Mouse (Mus musculus) limb, embryonic 12.5 days (tissue): ENCODE measurements around the gene Ralgds. TPM values are rescaled to one million over a fixed set of nuclear protein-coding genes. Genes with fewer than 3 reads are reported as not detected.

ENCODE experiments used
- ATAC-seq: fragments of 200-750 bp; cut with Nextera tagmentation; 2 replicates; pipeline ENCODE4 v1.8.0; 2017; ENCODE audit warnings: low read depth, moderate TSS enrichment; ENCODE audit not compliant: insufficient number of reproducible peaks, insufficient read depth, low FRiP score, low TSS enrichment
- H3K27ac ChIP-seq: fragments of 300-500 bp; sonication (generic); 2 replicates; pipeline ENCODE4 v1.5.1; 2016; ENCODE audit warnings: mild to moderate bottlenecking, moderate library complexity
- H3K27me3 ChIP-seq: fragments of 300-500 bp; sonication (generic); 2 replicates; pipeline ENCODE4 v1.6.1; 2016; ENCODE audit warnings: mild to moderate bottlenecking, moderate library complexity
- H3K36me3 ChIP-seq: fragments of 300-500 bp; sonication (generic); 2 replicates; pipeline ENCODE4 v1.6.1; 2016; ENCODE audit warnings: mild to moderate bottlenecking, moderate library complexity
- H3K4me1 ChIP-seq: fragments of 300-500 bp; sonication (generic); replicated peaks from 2 replicates; pipeline ENCODE4 v1.6.1; 2016
- H3K4me2 ChIP-seq: fragments of 300-500 bp; sonication (generic); 2 replicates; pipeline ENCODE4 v1.6.1; 2016; ENCODE audit warnings: mild to moderate bottlenecking, moderate library complexity
- H3K4me3 ChIP-seq: fragments of 300-500 bp; sonication (generic); replicated peaks from 2 replicates; pipeline ENCODE4 v1.5.1; 2016; ENCODE audit warnings: mild to moderate bottlenecking
- H3K9ac ChIP-seq: fragments of 300-500 bp; sonication (generic); replicated peaks from 2 replicates; pipeline ENCODE4 v1.6.1; 2016; ENCODE audit warnings: mild to moderate bottlenecking, moderate library complexity
- H3K9me3 ChIP-seq: fragments of 300-500 bp; sonication (generic); 2 replicates; pipeline ENCODE4 v1.6.1; 2016; ENCODE audit warnings: mild to moderate bottlenecking, moderate library complexity
- WGBS: fragments of 180-500 bp; shearing (Covaris S2); methylation state at CpG from one replicate; pipeline ENCODE4 v1.1.7; 2016; 5-methylcytosine and 5-hydroxymethylcytosine counted together
- polyA plus RNA-seq: library from polyadenylated mRNA; unstranded; fragments of >200 nt; fragmentation: Nextera tagmentation; extraction: Ambion mirVana; gene quantifications from 2 replicates; pipeline ENCODE4 v1.2.1, GENCODE M21; 2016

The Ralgds gene
- polyA plus RNA-seq, 1 experiment from 2014 or later = 42.7 TPM

DNA sequence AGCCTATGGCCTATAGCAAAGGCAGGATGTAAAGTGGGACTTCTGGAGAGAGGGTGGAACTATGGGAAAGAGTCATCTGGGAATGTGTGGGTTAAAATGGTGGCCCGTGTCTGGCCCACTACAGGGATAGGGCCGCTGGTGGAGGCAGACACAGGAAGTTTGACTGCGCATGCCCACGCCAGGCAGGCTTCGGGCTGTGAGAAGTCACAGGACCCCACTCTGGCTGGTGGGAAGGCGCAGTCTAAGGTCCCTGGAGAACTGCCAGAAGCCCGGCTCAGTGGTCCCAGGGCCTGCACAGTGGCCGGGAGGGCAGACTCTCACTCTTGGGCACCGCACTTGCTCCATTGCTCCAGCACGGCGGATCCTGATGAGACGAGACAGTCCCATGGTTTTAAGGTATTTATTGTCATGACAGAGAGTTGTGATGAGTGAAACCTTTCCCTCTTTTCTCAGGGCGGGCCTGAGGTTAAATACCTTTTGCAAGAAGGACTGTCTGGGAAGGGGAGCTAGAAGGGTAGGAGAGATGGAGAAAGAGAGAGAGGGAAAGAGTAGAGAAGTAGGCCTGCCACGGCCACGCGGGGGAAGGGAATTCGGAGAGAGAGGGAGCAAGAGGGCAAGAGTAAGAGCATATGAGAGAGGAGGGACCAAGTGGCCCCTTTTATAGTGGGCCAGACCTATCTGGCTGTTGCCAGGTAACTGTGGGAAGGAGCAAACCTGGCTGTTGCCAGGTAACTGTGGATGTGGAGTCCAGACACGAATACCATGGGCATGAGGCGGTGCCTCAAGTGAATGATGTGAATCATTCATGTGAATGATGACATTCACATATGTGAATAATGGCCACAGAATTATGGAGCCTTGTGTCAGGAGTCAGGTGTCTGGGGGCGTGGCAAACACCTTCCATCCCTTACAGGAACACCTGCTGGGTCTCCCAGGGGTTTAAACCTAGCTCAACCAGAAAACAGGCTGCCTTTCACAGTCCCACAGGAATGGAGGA lies 33.4 kb upstream of the Ralgds start:
- no peaks in the 10 kb centered on the region for H3K27me3 ChIP-seq

GRCm38 (mm10) chr2:28483861-28484260 lies 29.1 kb upstream of the Ralgds start:
- no peaks in the 10 kb centered on the region for H3K9me3 ChIP-seq
- H3K9ac ChIP-seq = no peak overlapping the region
- no peak overlapping the region for H3K27ac ChIP-seq
- 70% methylated on average over 2 of the region's 2 CpGs for WGBS
- no peak overlapping the region for H3K4me3 ChIP-seq
- H3K36me3 ChIP-seq = no peaks in the 10 kb centered on the region
- H3K27me3 ChIP-seq = no peaks in the 10 kb centered on the region
- no peak for ATAC-seq
- 0 out of 2 replicates have a peak, but pooled peaks cover 3% of the 10 kb centered on the region for H3K4me1 ChIP-seq
- no peak overlapping the region for H3K4me2 ChIP-seq

More for the DNA sequence above, 33.4 kb upstream of the Ralgds start:
- Histone ChIP-seq H3K4me2 (no peak overlapping the region), H3K9ac (no peak overlapping the region), H3K27ac (peak overlapping the region; percentile 51), H3K4me1 (0 out of 2 replicates have a peak, but pooled peaks cover 3% of the 10 kb centered on the region), H3K36me3 (no peaks in the 10 kb centered on the region), H3K9me3 (no peaks in the 10 kb centered on the region), H3K4me3 (no peak overlapping the region)
- ATAC-seq = no peak
- 76% methylated on average over 20 of the region's 20 CpGs for WGBS

GRCm38 (mm10) chr2:28494521-28494920 lies 18.4 kb upstream of the Ralgds start:
- Histone ChIP-seq H3K4me1 (no peaks in the 10 kb centered on the region), H3K4me3 (no peak overlapping the region), H3K27me3 (no peaks in the 10 kb centered on the region), H3K9ac (no peak overlapping the region), H3K4me2 (no peak overlapping the region), H3K27ac (no peak overlapping the region), H3K36me3 (no peaks in the 10 kb centered on the region), H3K9me3 (no peaks in the 10 kb centered on the region)
- no peak for ATAC-seq
- 85% methylated on average over 2 of the region's 2 CpGs for WGBS

DNA sequence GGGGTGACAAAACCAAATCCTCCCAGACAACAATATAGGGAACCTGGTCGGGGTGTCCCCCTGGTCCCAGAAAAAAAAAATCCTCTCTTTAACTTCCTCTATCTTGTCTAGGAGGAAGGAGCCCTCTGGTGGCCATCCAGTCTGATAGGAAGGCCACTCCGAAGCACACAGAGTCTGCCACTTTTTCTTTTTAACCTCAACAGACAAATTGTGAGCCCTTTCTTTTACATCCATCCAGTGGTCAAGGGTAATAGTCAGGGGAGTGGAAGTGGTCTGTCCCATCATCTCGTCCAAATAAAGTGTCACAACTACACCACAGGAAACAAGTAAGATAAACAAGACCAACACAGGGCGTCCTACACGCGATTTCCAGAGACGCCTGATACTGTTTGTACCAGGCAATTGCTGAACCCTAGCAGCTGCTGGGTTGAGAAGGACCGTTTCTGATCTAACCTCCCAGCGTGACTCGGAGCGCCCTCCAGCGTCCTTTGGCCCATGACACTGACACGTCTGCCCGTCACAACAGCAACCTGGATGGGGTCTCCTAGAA lies 17.6 kb upstream of the Ralgds start:
- no peak for ATAC-seq
- Histone ChIP-seq H3K4me3 (no peak overlapping the region), H3K9ac (no peak overlapping the region), H3K36me3 (no peaks in the 10 kb centered on the region), H3K4me2 (no peak overlapping the region), H3K9me3 (no peaks in the 10 kb centered on the region), H3K27me3 (no peaks in the 10 kb centered on the region), H3K27ac (no peak overlapping the region), H3K4me1 (no peaks in the 10 kb centered on the region)
- WGBS = 87% methylated on average over 14 of the region's 14 CpGs

DNA sequence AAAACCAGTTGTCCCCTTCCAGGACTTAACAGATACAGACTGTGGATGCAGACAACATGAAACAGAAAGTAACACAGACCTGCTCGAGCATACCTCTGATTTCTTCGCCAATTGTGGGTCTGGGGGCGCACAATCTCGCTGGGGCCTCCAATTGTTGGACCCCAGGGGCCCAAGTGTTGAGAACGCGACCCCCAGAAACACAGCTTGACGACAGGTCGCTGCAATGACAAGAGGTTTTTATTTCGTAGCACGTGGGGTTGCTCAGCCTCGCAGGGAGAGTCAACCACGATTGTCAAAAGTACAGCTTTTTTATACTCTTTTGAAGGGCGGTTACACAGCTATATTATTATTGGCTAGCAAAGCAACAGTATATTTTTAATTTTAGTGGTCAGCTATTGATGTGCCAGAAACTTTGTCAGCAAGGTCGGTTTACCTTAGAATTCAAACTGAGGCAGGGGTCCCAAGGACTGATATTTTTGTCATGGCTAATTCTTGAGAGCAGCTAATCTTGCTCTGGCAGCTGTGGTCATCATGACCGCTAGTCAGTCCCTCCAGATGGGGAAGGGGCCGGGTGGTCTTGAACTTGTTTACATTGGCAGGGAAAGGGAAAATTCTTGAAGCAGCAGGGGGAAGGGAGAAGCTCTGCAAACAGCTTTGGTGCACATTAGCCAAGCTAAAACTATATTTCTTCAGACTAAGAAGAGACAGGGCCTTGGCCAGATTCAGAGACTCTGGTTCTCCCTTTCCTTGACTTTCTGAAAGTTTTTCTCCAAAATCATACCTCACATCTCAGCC lies 16.9 kb upstream of the Ralgds start:
- Histone ChIP-seq H3K4me3 (no peak overlapping the region), H3K4me1 (no peaks in the 10 kb centered on the region), H3K27ac (no peak overlapping the region), H3K27me3 (no peaks in the 10 kb centered on the region), H3K9ac (no peak overlapping the region), H3K9me3 (no peaks in the 10 kb centered on the region), H3K4me2 (no peak overlapping the region), H3K36me3 (no peaks in the 10 kb centered on the region)
- ATAC-seq = no peak
- WGBS = 85% methylated on average over 16 of the region's 16 CpGs

DNA sequence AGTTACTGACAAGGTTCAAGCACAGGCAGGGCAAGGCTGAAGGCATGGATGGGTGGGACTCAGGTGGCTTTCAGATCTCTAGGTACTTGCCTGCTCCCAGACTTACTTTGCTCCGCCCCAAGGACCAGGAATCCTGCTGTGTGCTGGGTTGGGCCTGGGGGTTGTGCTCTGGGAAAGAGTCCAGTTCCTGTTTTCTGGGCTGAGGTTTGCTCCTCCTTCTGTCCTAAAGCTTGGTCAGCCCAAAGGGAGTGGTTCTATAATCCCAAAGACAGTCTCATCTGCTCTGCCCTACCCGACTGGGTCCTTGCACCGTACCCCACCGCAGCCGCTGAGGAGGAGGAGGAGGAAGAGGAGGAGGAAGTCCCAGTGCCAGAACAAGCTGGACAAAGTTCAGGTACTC lies 16.3 kb upstream of the Ralgds start, which contains the start of gene Gbgt1:
Gbgt1 (plus strand) TSS at position 221 of the 400 bp plus-strand sequence.
- Histone ChIP-seq H3K4me2 (no peak within 1 kb of the TSS), H3K4me1 (no peaks in the 10 kb centered on the region), H3K4me3 (no peak within 1 kb of the TSS), H3K9me3 (no peaks in the 10 kb centered on the region), H3K9ac (0 out of 2 replicates have a peak within 1 kb of the TSS, but pooled peaks have one; percentile 1), H3K36me3 (no peaks in the 10 kb centered on the region), H3K27ac (no peak within 1 kb of the TSS), H3K27me3 (0 out of 2 replicates have a peak, but pooled peaks cover 4% of the 10 kb centered on the region)
- 86% methylated on average over 5 of the region's 5 CpGs for WGBS
- ATAC-seq = no peak

DNA sequence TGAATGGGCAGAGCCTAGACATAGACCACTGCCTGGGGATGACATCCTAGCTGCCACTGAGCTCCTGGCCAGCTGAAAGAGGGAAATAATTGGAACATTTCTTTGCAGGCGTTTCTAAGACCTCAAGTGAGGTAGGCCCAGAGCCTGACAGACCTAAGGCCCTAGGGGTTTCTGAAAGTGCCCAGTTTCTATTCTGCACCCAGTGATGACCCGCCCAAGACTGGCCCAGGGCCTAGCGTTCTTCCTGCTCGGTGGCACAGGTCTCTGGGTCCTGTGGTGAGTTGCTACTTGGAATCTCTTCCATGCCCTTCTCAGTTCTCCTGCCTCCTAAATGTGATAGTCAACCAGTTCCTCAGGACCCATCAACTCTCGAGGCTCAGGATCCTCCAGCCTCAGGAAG lies 15.4 kb upstream of the Ralgds start:
- Histone ChIP-seq H3K27me3 (0 out of 2 replicates have a peak, but pooled peaks cover 4% of the 10 kb centered on the region), H3K9ac (no peak overlapping the region), H3K27ac (no peak overlapping the region), H3K4me1 (no peaks in the 10 kb centered on the region), H3K4me2 (no peak overlapping the region), H3K9me3 (no peaks in the 10 kb centered on the region), H3K4me3 (no peak overlapping the region), H3K36me3 (no peaks in the 10 kb centered on the region)
- WGBS = 78% methylated on average over 5 of the region's 5 CpGs
- no peak for ATAC-seq

DNA sequence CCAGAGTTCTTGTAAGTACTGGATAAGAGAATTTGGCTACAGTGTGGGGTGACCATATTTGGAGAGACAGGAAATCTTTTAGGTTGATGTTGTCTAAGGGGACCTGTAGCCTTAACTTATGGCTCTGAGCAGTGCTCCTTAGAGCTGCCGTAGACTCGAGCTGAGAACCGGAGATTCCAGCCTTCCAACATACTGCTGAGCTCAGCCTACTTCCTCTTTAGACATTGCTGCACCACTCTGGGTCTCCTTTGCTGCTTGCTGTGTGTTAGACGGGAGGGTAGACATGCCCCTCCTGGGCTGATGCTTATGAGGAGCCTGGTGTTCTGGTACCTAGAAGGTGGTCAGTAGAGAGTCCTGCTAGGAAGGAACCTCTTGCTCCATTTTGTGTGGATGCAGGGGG lies 14.5 kb upstream of the Ralgds start:
- no peak for ATAC-seq
- no peak overlapping the region for H3K4me2 ChIP-seq
- 91% methylated on average over 4 of the region's 4 CpGs for WGBS
- no peak overlapping the region for H3K4me3 ChIP-seq
- H3K27ac ChIP-seq = no peak overlapping the region
- no peaks in the 10 kb centered on the region for H3K4me1 ChIP-seq
- H3K27me3 ChIP-seq = 0 out of 2 replicates have a peak, but pooled peaks cover 4% of the 10 kb centered on the region
- H3K36me3 ChIP-seq = no peaks in the 10 kb centered on the region
- H3K9ac ChIP-seq = no peak overlapping the region
- no peaks in the 10 kb centered on the region for H3K9me3 ChIP-seq

GRCm38 (mm10) chr2:28502987-28503386 lies 9.9 kb upstream of the Ralgds start:
- no peak for ATAC-seq
- Histone ChIP-seq H3K27me3 (0 out of 2 replicates have a peak, but pooled peaks cover 4% of the 10 kb centered on the region), H3K4me3 (no peak overlapping the region)

DNA sequence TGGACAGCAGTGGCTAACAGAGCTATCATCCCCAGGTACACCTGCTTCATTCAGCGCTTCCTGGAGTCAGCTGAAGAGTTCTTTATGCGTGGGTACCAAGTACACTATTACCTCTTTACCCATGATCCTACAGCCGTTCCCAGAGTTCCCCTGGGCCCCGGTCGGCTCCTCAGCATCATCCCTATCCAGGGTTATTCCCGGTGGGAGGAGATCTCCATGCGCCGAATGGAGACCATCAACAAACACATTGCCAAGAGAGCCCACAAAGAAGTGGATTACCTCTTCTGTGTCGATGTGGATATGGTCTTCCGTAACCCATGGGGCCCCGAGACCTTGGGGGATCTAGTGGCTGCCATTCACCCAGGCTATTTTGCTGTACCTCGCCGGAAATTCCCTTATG lies 8.2 kb upstream of the Ralgds start:
- no peak for ATAC-seq
- H3K4me3 ChIP-seq = no peak overlapping the region
- no peak overlapping the region for H3K4me2 ChIP-seq
- H3K36me3 ChIP-seq = no peaks in the 10 kb centered on the region
- no peak overlapping the region for H3K27ac ChIP-seq
- H3K4me1 ChIP-seq = no peaks in the 10 kb centered on the region
- H3K27me3 ChIP-seq = 0 out of 2 replicates have a peak, but pooled peaks cover 4% of the 10 kb centered on the region
- 92% methylated on average over 13 of the region's 13 CpGs for WGBS
- H3K9ac ChIP-seq = no peak overlapping the region
- no peaks in the 10 kb centered on the region for H3K9me3 ChIP-seq

More at GRCm38 (mm10) chr2:28502987-28503386, 9.9 kb upstream of the Ralgds start:
- Histone ChIP-seq H3K36me3 (no peaks in the 10 kb centered on the region), H3K9ac (no peak overlapping the region), H3K27ac (no peak overlapping the region), H3K9me3 (no peaks in the 10 kb centered on the region), H3K4me1 (no peaks in the 10 kb centered on the region), H3K4me2 (no peak overlapping the region)
- WGBS = 87% methylated on average over 10 of the region's 10 CpGs

DNA sequence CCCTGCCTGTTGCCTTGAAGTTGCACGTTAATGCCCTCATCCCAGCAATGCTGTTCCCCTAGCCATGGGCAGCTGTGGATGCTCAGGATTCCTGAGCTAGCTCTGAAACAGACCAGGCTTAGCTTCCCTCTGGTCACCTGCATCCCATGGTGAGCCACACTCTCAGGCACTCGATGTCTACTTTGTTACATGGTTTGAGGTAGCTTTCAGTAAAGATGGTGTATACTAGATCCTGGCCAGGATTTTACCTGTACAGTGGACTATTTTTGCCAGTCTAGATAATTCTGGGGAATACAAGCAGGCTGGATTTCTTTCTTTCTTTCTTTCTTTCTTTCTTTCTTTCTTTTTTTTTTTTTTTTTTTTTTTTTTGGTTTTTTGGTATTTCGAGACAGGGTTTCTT lies 7.1 kb upstream of the Ralgds start, which contains the start of gene Gm10134:
Gm10134 (plus strand) TSS at position 301 of the 400 bp plus-strand sequence.
- Histone ChIP-seq H3K4me2 (no peak within 1 kb of the TSS), H3K27me3 (0 out of 2 replicates have a peak, but pooled peaks cover 4% of the 10 kb centered on the region), H3K9me3 (no peaks in the 10 kb centered on the region), H3K36me3 (no peaks in the 10 kb centered on the region), H3K4me3 (no peak within 1 kb of the TSS), H3K9ac (no peak within 1 kb of the TSS), H3K27ac (no peak within 1 kb of the TSS), H3K4me1 (no peaks in the 10 kb centered on the region)
- ATAC-seq = no peak
- 75% methylated on average over 3 of the region's 3 CpGs for WGBS
